Mouse (Mus musculus): ENCODE measurements around the gene E430018J23Rik.

DNA sequence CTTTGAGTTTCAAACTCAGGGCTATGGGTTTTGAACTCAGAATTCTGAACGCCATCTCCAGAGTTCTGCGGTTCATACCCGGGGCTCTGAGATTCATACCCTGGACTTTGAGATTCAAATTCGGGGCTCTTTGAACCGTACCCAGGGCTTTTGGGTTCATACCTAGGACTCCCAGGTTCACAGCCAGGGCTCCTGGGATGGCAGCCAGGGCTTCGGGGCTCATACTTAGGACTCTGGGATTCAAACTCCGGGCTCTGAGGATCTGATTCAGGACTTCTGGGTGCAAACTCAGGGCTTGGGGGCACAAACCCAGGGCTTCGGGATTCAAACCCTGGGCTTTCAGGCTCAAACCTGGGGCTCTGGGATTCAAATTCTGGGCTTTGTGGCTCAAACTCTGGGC is 49.1 kb downstream of the E430018J23Rik start:
- TF ChIP-seq CTCF (IDR thresholded peaks at IDR 0.05; ENCODE audit: extremely low read depth, insufficient read depth, insufficient read length, insufficient replicate concordance) = no peak
- no peak for TF ChIP-seq POLR2A (IDR thresholded peaks at IDR 0.05; ENCODE audit: low read depth, low read length)
